Mouse (Mus musculus) neural tube, embryonic 12.5 days (tissue): ENCODE results near the gene Dennd4c. TPM values are rescaled to one million over a fixed set of nuclear protein-coding genes. Genes with fewer than 3 reads are reported as not detected.

Source experiments
- ATAC-seq: fragments of 200-750 bp; cut with Nextera tagmentation; 2 replicates; pipeline ENCODE4 v1.8.0; 2017; ENCODE audit warnings: low read depth, mild to moderate bottlenecking, moderate TSS enrichment, moderate library complexity; ENCODE audit not compliant: low FRiP score
- H3K27ac ChIP-seq: fragments of 300-500 bp; sonication (generic); 2 replicates; pipeline ENCODE4 v1.5.1; 2016
- H3K27me3 ChIP-seq: fragments of 300-500 bp; sonication (generic); replicated peaks from 2 replicates; pipeline ENCODE4 v1.6.1; 2016; ENCODE audit warnings: mild to moderate bottlenecking
- H3K36me3 ChIP-seq: fragments of 300-500 bp; sonication (generic); 2 replicates; pipeline ENCODE4 v1.6.1; 2016; ENCODE audit warnings: mild to moderate bottlenecking
- H3K4me1 ChIP-seq: fragments of 300-500 bp; sonication (generic); 2 replicates; pipeline ENCODE4 v1.6.1; 2016
- H3K4me2 ChIP-seq: fragments of 300-500 bp; sonication (generic); replicated peaks from 2 replicates; pipeline ENCODE4 v1.6.1; 2016; ENCODE audit warnings: mild to moderate bottlenecking
- H3K4me3 ChIP-seq: fragments of 300-500 bp; sonication (generic); 2 replicates; pipeline ENCODE4 v1.5.1; 2016
- H3K9ac ChIP-seq: fragments of 300-500 bp; sonication (generic); 2 replicates; pipeline ENCODE4 v1.6.1; 2016; ENCODE audit warnings: mild to moderate bottlenecking
- H3K9me3 ChIP-seq: fragments of 300-500 bp; sonication (generic); 2 replicates; pipeline ENCODE4 v1.6.1; 2016; ENCODE audit warnings: mild to moderate bottlenecking
- WGBS: fragments of 180-500 bp; shearing (Covaris S2); methylation state at CpG from one replicate; pipeline ENCODE4 v1.1.7; 2016; 5-methylcytosine and 5-hydroxymethylcytosine counted together
- polyA plus RNA-seq: library from polyadenylated mRNA; unstranded; fragments of >200 nt; fragmentation: Nextera tagmentation; extraction: Ambion mirVana; gene quantifications from 2 replicates; pipeline ENCODE4 v1.2.1, GENCODE M21; 2016

Gene Dennd4c
- polyA plus RNA-seq, 1 experiment from 2014 or later, result 5.0 TPM

- no peaks in the 10 kb centered on the region for H3K27me3 ChIP-seq
- WGBS, result 64% methylated on average over 14 of the region's 14 CpGs
- ATAC-seq, result no peak
Measured at GRCm38 (mm10) chr4:86898791-86899474, 150.6 kb downstream of the Dennd4c start.

More at GRCm38 (mm10) chr4:86898791-86899474, 150.6 kb downstream of the Dennd4c start:
- H3K4me3 ChIP-seq, result no peak overlapping the region
- H3K27ac ChIP-seq, result no peak overlapping the region
- no peaks in the 10 kb centered on the region for H3K4me1 ChIP-seq
- no peaks in the 10 kb centered on the region for H3K9me3 ChIP-seq
- H3K9ac ChIP-seq, result no peak overlapping the region
- H3K4me2 ChIP-seq, result no peak overlapping the region
- no peaks in the 10 kb centered on the region for H3K36me3 ChIP-seq

Other genes with a start within 250 kb of the Dennd4c start
- gene Saxo1, start 190.2 kb upstream of the Dennd4c start, polyA plus RNA-seq, result not detected in 2 replicates
- gene Rraga, start 172.9 kb upstream of the Dennd4c start, polyA plus RNA-seq, result 79.3 and 85.5 TPM in 2 replicates
- gene Haus6, start 136.5 kb upstream of the Dennd4c start, polyA plus RNA-seq, result 17.2 and 18.2 TPM in 2 replicates
- gene Plin2, start 78.5 kb upstream of the Dennd4c start, polyA plus RNA-seq, result 58.6 and 69.5 TPM in 2 replicates
- 495 and 518 TPM in 2 replicates for gene Rps6, start 108.9 kb downstream of the Dennd4c start, polyA plus RNA-seq
- 13.0 and 14.0 TPM in 2 replicates for gene Acer2, start 125.8 kb downstream of the Dennd4c start, polyA plus RNA-seq